Mouse (Mus musculus): ENCODE results near the gene Bbs12.

Gene Bbs12

GRCm38 (mm10) chr3:37312370-37312941 lies at the start of gene Bbs12, which contains the start of gene Cetn4:
Gene Bbs12, plus strand, starts transcription at chr3:37312554.
Gene Cetn4, minus strand, starts transcription at chr3:37312708.
- DNase-seq (ENCODE audit: low spot score), result peak; percentile 97

- no peak for DNase-seq (ENCODE audit: low spot score)
Observed at GRCm38 (mm10) chr3:37268338-37268737, 44.0 kb upstream of the Bbs12 start.

- DNase-seq (ENCODE audit: low spot score), result no peak
Observed at GRCm38 (mm10) chr3:37269926-37270325, 42.4 kb upstream of the Bbs12 start.

GRCm38 (mm10) chr3:37271209-37271608 lies 41.1 kb upstream of the Bbs12 start:
- peak; percentile 38 for DNase-seq (ENCODE audit: low spot score)

- no peak for DNase-seq (ENCODE audit: low spot score)
Observed at GRCm38 (mm10) chr3:37273092-37273491, 39.3 kb upstream of the Bbs12 start.

GRCm38 (mm10) chr3:37274661-37275060 lies 37.7 kb upstream of the Bbs12 start:
- no peak for DNase-seq (ENCODE audit: low spot score)

- no peak for DNase-seq (ENCODE audit: low spot score)
Observed at GRCm38 (mm10) chr3:37280221-37280620, 32.1 kb upstream of the Bbs12 start.

GRCm38 (mm10) chr3:37280871-37281270 lies 31.5 kb upstream of the Bbs12 start:
- DNase-seq (ENCODE audit: low spot score), result no peak

GRCm38 (mm10) chr3:37282299-37282922 lies 29.9 kb upstream of the Bbs12 start:
- no peak for DNase-seq (ENCODE audit: low spot score)

GRCm38 (mm10) chr3:37283234-37283633 lies 29.1 kb upstream of the Bbs12 start:
- no peak for DNase-seq (ENCODE audit: low spot score)

- DNase-seq (ENCODE audit: low spot score), result no peak
Observed at GRCm38 (mm10) chr3:37289237-37289636, 23.1 kb upstream of the Bbs12 start.

- no peak for DNase-seq (ENCODE audit: low spot score)
Observed at GRCm38 (mm10) chr3:37290881-37291541, 21.3 kb upstream of the Bbs12 start.

GRCm38 (mm10) chr3:37291929-37292328 lies 20.4 kb upstream of the Bbs12 start:
- no peak for DNase-seq (ENCODE audit: low spot score)

- DNase-seq (ENCODE audit: low spot score), result no peak
Observed at GRCm38 (mm10) chr3:37292654-37293053, 19.7 kb upstream of the Bbs12 start.

GRCm38 (mm10) chr3:37299470-37299869 lies 12.9 kb upstream of the Bbs12 start:
- DNase-seq (ENCODE audit: low spot score), result no peak

GRCm38 (mm10) chr3:37302685-37303084 lies 9.7 kb upstream of the Bbs12 start:
- peak; percentile 26 for DNase-seq (ENCODE audit: low spot score)

GRCm38 (mm10) chr3:37303392-37304139 lies 8.8 kb upstream of the Bbs12 start:
- no peak for DNase-seq (ENCODE audit: low spot score)

GRCm38 (mm10) chr3:37311897-37312369 lies 421 bp upstream of the Bbs12 start:
- no peak for DNase-seq (ENCODE audit: low spot score)

- DNase-seq (ENCODE audit: low spot score), result peak; percentile 9
Observed at GRCm38 (mm10) chr3:37313371-37313770, 1.0 kb downstream of the Bbs12 start.

- no peak for DNase-seq (ENCODE audit: low spot score)
Observed at GRCm38 (mm10) chr3:37316233-37316632, 3.9 kb downstream of the Bbs12 start.

- DNase-seq (ENCODE audit: low spot score), result no peak
Observed at GRCm38 (mm10) chr3:37324310-37324709, 12.0 kb downstream of the Bbs12 start.

- no peak for DNase-seq (ENCODE audit: low spot score)
Observed at GRCm38 (mm10) chr3:37325317-37326112, 13.2 kb downstream of the Bbs12 start.

Data from urinary bladder, postnatal 25 days (tissue).